Mouse (Mus musculus) retina, adult 2 months (tissue): ENCODE data around the gene Dgcr2.

Source experiments
- DNase-seq: peaks from one replicate; pipeline ENCODE4 v3.0.0-alpha.2; 2012; ENCODE audit warnings: low read depth, low spot score

The Dgcr2 gene

GRCm38 (mm10) chr16:17898462-17898861, at the start of gene Dgcr2, which contains the start of gene Tssk2:
Gene Dgcr2, minus strand, starts transcription at chr16:17898562.
Gene Tssk2, plus strand, starts transcription at chr16:17898637.
- DNase-seq: no peak

GRCm38 (mm10) chr16:17945081-17945831, 46.9 kb upstream of the Dgcr2 start:
- DNase-seq: no peak

GRCm38 (mm10) chr16:17943466-17943865, 45.1 kb upstream of the Dgcr2 start:
- DNase-seq: no peak

GRCm38 (mm10) chr16:17939255-17939751, 40.9 kb upstream of the Dgcr2 start:
- no peak for DNase-seq

GRCm38 (mm10) chr16:17938821-17939220, 40.5 kb upstream of the Dgcr2 start:
- DNase-seq: no peak

GRCm38 (mm10) chr16:17938187-17938586, 39.8 kb upstream of the Dgcr2 start:
- DNase-seq: no peak

GRCm38 (mm10) chr16:17936776-17937175, 38.4 kb upstream of the Dgcr2 start:
- DNase-seq: no peak

- DNase-seq: no peak
Measured at GRCm38 (mm10) chr16:17934445-17934910, 36.1 kb upstream of the Dgcr2 start.

GRCm38 (mm10) chr16:17933594-17934444, 35.5 kb upstream of the Dgcr2 start:
- no peak for DNase-seq

- no peak for DNase-seq
Measured at GRCm38 (mm10) chr16:17931906-17932460, 33.6 kb upstream of the Dgcr2 start.

- DNase-seq: no peak
Measured at GRCm38 (mm10) chr16:17929631-17930030, 31.3 kb upstream of the Dgcr2 start.

GRCm38 (mm10) chr16:17929211-17929610, 30.8 kb upstream of the Dgcr2 start:
- DNase-seq: no peak

GRCm38 (mm10) chr16:17928627-17929104, 30.3 kb upstream of the Dgcr2 start:
- no peak for DNase-seq

- DNase-seq: no peak
Measured at GRCm38 (mm10) chr16:17928087-17928580, 29.8 kb upstream of the Dgcr2 start, which contains the start of gene Slc25a1. Gene Slc25a1, minus strand, starts transcription at chr16:17928219.

- DNase-seq: no peak
Measured at GRCm38 (mm10) chr16:17927351-17928082, 29.2 kb upstream of the Dgcr2 start.

GRCm38 (mm10) chr16:17922163-17922538, 23.8 kb upstream of the Dgcr2 start:
- no peak for DNase-seq

- peak; percentile 96 for DNase-seq
Measured at GRCm38 (mm10) chr16:17921325-17922162, 23.2 kb upstream of the Dgcr2 start.

- peak; percentile 82 for DNase-seq
Measured at GRCm38 (mm10) chr16:17920586-17920985, 22.2 kb upstream of the Dgcr2 start.

- DNase-seq: no peak
Measured at GRCm38 (mm10) chr16:17914307-17915249, 16.2 kb upstream of the Dgcr2 start, which contains the start of gene Gsc2. Gene Gsc2, minus strand, starts transcription at chr16:17915059.
